Mouse (Mus musculus) erythroblast, embryonic 14.5 days (primary cell): ENCODE measurements at regions not wholly inside any gene's neighbourhood (a gene's known extent, or its start where the extent isn't known, plus 50 kb on each side); places are given as distances from the start of the nearest gene placed in this dataset.

Source experiments
- GATA1 ChIP-seq: IDR thresholded peaks from 2 replicates; pipeline ENCODE4 v1.6.1; 2012; ENCODE audit warnings: low read length, inconsistent platforms, mixed read lengths
- TAL1 ChIP-seq: IDR thresholded peaks from 3 replicates; pipeline ENCODE4 v1.6.1; 2012; ENCODE audit warnings: low read length, inconsistent platforms, mixed read lengths

GRCm38 (mm10) chr19:44644929-44645328 lies 82.3 kb downstream of the Hif1an start:
- TF ChIP-seq GATA1 (no peak), TAL1 (no peak)
